Mouse (Mus musculus) bone marrow, adult 2 months (tissue): ENCODE data around the gene Tuft1. TPM values are rescaled to one million over a fixed set of nuclear protein-coding genes. Genes with fewer than 3 reads are reported as not detected.
"Not testable (repeated sequence)": the region's sequence is repeated elsewhere in the genome, so short reads cannot be mapped to it uniquely, and the experiment has no call there.

Experiments
- H3K27ac ChIP-seq: fragments of 200-500 bp; 2 replicates; pipeline ENCODE4 v1.5.1; 2012; ENCODE audit warnings: low read depth, mild to moderate bottlenecking, control low read depth, inconsistent platforms, low read length; ENCODE audit not compliant: control insufficient read depth, poor library complexity, insufficient read depth
- H3K4me1 ChIP-seq: fragments of 200-500 bp; 2 replicates; pipeline ENCODE4 v1.6.1; 2011; ENCODE audit warnings: low read length; ENCODE audit not compliant: control insufficient read depth, insufficient read depth
- H3K4me3 ChIP-seq: fragments of 200-500 bp; replicated peaks from 2 replicates; pipeline ENCODE3; 2011; ENCODE audit warnings: mild to moderate bottlenecking, low read depth, low read length, control low read depth; ENCODE audit not compliant: control insufficient read depth
- CTCF ChIP-seq: fragments of 200-500 bp; IDR thresholded peaks from 2 replicates; pipeline ENCODE4 v1.5.1; 2011; ENCODE audit warnings: low read length, control low read depth; ENCODE audit not compliant: control insufficient read depth, insufficient read depth
- POLR2A ChIP-seq: fragments of 200-500 bp; IDR thresholded peaks from 2 replicates; pipeline ENCODE4 v1.6.1; 2011; ENCODE audit warnings: low read depth, mild to moderate bottlenecking, control low read depth, low read length, borderline replicate concordance; ENCODE audit not compliant: control insufficient read depth
- WGBS: fragments of 180-500 bp; shearing (Covaris S2); methylation state at CpG from one replicate; pipeline ENCODE4 v1.1.7; 2018; 5-methylcytosine and 5-hydroxymethylcytosine counted together
- polyA plus RNA-seq: library from polyadenylated mRNA; stranded (reverse); fragments of >200 nt; gene quantifications from 2 replicates; pipeline ENCODE4 v1.2.4, GENCODE M21; 2011; ENCODE audit warnings: low replicate concordance; ENCODE audit not compliant: missing spikeins, insufficient read depth, insufficient read length

The Tuft1 gene
- polyA plus RNA-seq, 1 experiment = 7.4 TPM

- TF ChIP-seq CTCF (no peak), POLR2A (no peak)
- no peak overlapping the region for H3K4me3 ChIP-seq
- no peak overlapping the region for H3K27ac ChIP-seq
- no peaks in the 10 kb centered on the region; the same call in 1 of the 2 replicates for H3K4me1 ChIP-seq
Measured at GRCm38 (mm10) chr3:94690616-94691247, 32.1 kb upstream of the Tuft1 start.

GRCm38 (mm10) chr3:94690162-94690561, 31.5 kb upstream of the Tuft1 start:
- H3K4me3 ChIP-seq, H3K27ac ChIP-seq, H3K4me1 ChIP-seq: not testable (repeated sequence)
- 81% methylated on average over 6 of the region's 6 CpGs for whole genome bisulfite sequencing

GRCm38 (mm10) chr3:94689195-94689594, 30.5 kb upstream of the Tuft1 start:
- WGBS = 45% methylated on average over 1 of the region's 1 CpGs
- not testable (repeated sequence) for H3K4me1 ChIP-seq, H3K27ac ChIP-seq, H3K4me3 ChIP-seq

GRCm38 (mm10) chr3:94688698-94689097, 30.0 kb upstream of the Tuft1 start:
- not testable (repeated sequence) for H3K4me3 ChIP-seq, H3K27ac ChIP-seq, H3K4me1 ChIP-seq
- 86% methylated on average over 3 of the region's 3 CpGs for WGBS

- H3K4me3 ChIP-seq, H3K4me1 ChIP-seq: not testable (repeated sequence)
- peak overlapping the region; percentile 14 for H3K27ac ChIP-seq
- 70% methylated on average over 8 of the region's 8 CpGs for WGBS
Measured at GRCm38 (mm10) chr3:94685989-94686772, 27.5 kb upstream of the Tuft1 start.

GRCm38 (mm10) chr3:94683646-94684045, 25.0 kb upstream of the Tuft1 start:
- Histone ChIP-seq H3K27ac (no peak overlapping the region), H3K4me1 (no peaks in the 10 kb centered on the region), H3K4me3 (no peak overlapping the region)
- TF ChIP-seq CTCF = no peak
- WGBS = 83% methylated on average over 6 of the region's 6 CpGs

- H3K4me3 ChIP-seq = no peak overlapping the region
- no peaks in the 10 kb centered on the region for H3K4me1 ChIP-seq
- no peak overlapping the region for H3K27ac ChIP-seq
- WGBS = 82% methylated on average over 16 of the region's 16 CpGs
- TF ChIP-seq CTCF (no peak), POLR2A (no peak)
Measured at GRCm38 (mm10) chr3:94680783-94681182, 22.1 kb upstream of the Tuft1 start.

- H3K4me1 ChIP-seq, H3K4me3 ChIP-seq, H3K27ac ChIP-seq: not testable (repeated sequence)
- 87% methylated on average over 12 of the region's 12 CpGs for WGBS
Measured at GRCm38 (mm10) chr3:94680032-94680431, 21.4 kb upstream of the Tuft1 start.

GRCm38 (mm10) chr3:94679351-94679841, 20.7 kb upstream of the Tuft1 start:
- no peak for TF ChIP-seq CTCF
- no peak for TF ChIP-seq POLR2A
- Histone ChIP-seq H3K27ac (no peak overlapping the region), H3K4me3 (no peak overlapping the region), H3K4me1 (no peaks in the 10 kb centered on the region)
- WGBS = 78% methylated on average over 8 of the region's 8 CpGs

GRCm38 (mm10) chr3:94675101-94675500, 16.4 kb upstream of the Tuft1 start:
- H3K4me3 ChIP-seq, H3K4me1 ChIP-seq, H3K27ac ChIP-seq: not testable (repeated sequence)
- 84% methylated on average over 9 of the region's 9 CpGs for whole genome bisulfite sequencing

GRCm38 (mm10) chr3:94665896-94666295, 7.2 kb upstream of the Tuft1 start:
- H3K4me3 ChIP-seq = not testable (repeated sequence)

GRCm38 (mm10) chr3:94665060-94665802, 6.6 kb upstream of the Tuft1 start:
- not testable (repeated sequence) for H3K27ac ChIP-seq, H3K4me3 ChIP-seq, H3K4me1 ChIP-seq
- 40% methylated on average over 4 of the region's 5 CpGs for WGBS

More at GRCm38 (mm10) chr3:94665896-94666295, 7.2 kb upstream of the Tuft1 start:
- peak overlapping the region; percentile 27; the same call in 1 of the 2 replicates for H3K27ac ChIP-seq
- not testable (repeated sequence) for H3K4me1 ChIP-seq
- WGBS = 58% methylated on average over 7 of the region's 7 CpGs

- not testable (repeated sequence) for H3K27ac ChIP-seq, H3K4me1 ChIP-seq, H3K4me3 ChIP-seq
- WGBS = 77% methylated on average over 2 of the region's 2 CpGs
Measured at GRCm38 (mm10) chr3:94660841-94661240, 2.2 kb upstream of the Tuft1 start.
